Mouse (Mus musculus): ENCODE measurements at regions not wholly inside any gene's neighbourhood (a gene's known extent, or its start where the extent isn't known, plus 50 kb on each side); places are given as distances from the start of the nearest gene placed in this dataset.

DNA sequence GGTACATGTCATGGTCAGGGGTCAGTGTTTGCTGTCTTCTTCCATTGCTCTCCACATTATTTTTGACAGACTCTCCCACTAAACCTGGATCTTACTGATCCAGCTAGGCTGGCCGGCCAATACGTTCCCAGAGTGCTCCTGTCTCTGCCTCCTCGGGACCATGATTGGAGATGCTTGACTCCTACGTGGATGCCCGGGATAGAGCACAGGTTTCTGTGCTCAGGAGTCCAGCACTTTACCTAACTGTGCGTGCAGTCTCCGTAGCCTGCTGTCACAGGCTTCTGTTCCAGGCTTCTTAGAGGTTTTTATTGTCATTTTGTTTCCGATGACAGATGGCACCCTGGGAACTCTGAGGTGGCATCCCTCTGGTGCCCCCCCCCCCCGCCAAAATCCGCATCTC is 232.4 kb downstream of the Maf start:
- H3K27ac ChIP-seq (ENCODE audit: insufficient read depth, low read depth, low read length): no peak overlapping the region
- no peak overlapping the region for H3K4me3 ChIP-seq (ENCODE audit: insufficient read depth, low read depth, low read length)
- WGBS: 90% methylated on average over 10 of the region's 10 CpGs
- no peaks in the 10 kb centered on the region for H3K4me1 ChIP-seq (ENCODE audit: control insufficient read depth, insufficient read depth, low read length)
- TF ChIP-seq POLR2A (IDR thresholded peaks at IDR 0.05; ENCODE audit: insufficient read depth, low read depth, low read length): no peak

DNA sequence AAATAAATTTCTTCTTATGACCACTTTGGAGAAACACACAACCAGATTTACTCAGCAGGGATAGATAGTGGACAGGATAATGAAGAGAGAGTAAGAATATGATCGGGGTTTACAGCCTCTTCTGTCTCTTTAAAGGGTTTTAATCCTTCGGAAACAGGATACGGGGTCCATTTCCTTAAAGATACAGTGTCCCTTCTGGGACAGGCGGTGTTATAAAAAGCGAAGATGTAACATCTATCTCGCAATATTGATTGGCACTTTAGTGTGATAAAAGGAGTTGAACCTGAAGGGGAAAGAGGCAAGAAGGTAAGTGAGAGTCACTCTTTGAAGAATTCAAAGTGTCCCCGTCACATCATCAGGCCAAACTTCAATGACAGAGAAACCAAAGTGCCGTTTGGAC is 233.6 kb downstream of the Maf start:
- H3K4me1 ChIP-seq (ENCODE audit: control insufficient read depth, insufficient read depth, low read length): no peaks in the 10 kb centered on the region
- no peak overlapping the region for H3K27ac ChIP-seq (ENCODE audit: insufficient read depth, low read depth, low read length)
- H3K4me3 ChIP-seq (ENCODE audit: insufficient read depth, low read depth, low read length): no peak overlapping the region
- TF ChIP-seq POLR2A (IDR thresholded peaks at IDR 0.05; ENCODE audit: insufficient read depth, low read depth, low read length) (no peak), CTCF (IDR thresholded peaks at IDR 0.05; ENCODE audit: insufficient read depth, low read depth, low read length) (no peak)
- 75% methylated on average over 8 of the region's 8 CpGs for WGBS

DNA sequence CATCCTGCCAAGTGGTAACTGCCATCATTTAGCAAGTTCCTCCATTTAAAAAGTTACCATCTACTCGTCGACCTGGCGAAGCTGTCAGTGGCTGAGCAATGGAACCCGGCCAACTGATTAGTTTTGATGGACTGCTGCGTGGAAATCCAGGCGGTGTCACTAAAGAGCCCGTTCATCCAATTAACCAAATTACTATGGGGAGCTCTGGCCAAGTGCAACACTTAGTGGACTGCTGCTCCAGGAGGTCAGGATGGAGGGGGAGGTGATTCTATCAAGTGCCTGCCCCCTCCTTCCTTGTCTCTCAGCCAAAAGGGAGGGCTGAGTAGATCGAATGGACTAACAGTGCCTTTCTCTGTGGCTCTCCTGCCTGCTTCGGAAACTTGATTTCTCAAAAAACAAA is 241.0 kb downstream of the Maf start:
- Histone ChIP-seq H3K4me3 (ENCODE audit: insufficient read depth, low read depth, low read length) (no peak overlapping the region), H3K27ac (ENCODE audit: insufficient read depth, low read depth, low read length) (no peak overlapping the region), H3K4me1 (ENCODE audit: control insufficient read depth, insufficient read depth, low read length) (peaks cover 5% of the 10 kb centered on the region)
- WGBS: 10% methylated on average over 9 of the region's 9 CpGs
- TF ChIP-seq POLR2A (IDR thresholded peaks at IDR 0.05; ENCODE audit: insufficient read depth, low read depth, low read length) (no peak), CTCF (IDR thresholded peaks at IDR 0.05; ENCODE audit: insufficient read depth, low read depth, low read length) (no peak)

- Histone ChIP-seq H3K4me1 (ENCODE audit: control insufficient read depth, insufficient read depth, low read length) (peaks cover 5% of the 10 kb centered on the region), H3K4me3 (ENCODE audit: insufficient read depth, low read depth, low read length) (no peak overlapping the region), H3K27ac (ENCODE audit: insufficient read depth, low read depth, low read length) (no peak overlapping the region)
- 16% methylated on average over 7 of the region's 7 CpGs for WGBS
- TF ChIP-seq CTCF (IDR thresholded peaks at IDR 0.05; ENCODE audit: insufficient read depth, low read depth, low read length) (no peak), POLR2A (IDR thresholded peaks at IDR 0.05; ENCODE audit: insufficient read depth, low read depth, low read length) (no peak)
Observed at GRCm38 (mm10) chr8:115466122-115466521, 241.5 kb downstream of the Maf start.

DNA sequence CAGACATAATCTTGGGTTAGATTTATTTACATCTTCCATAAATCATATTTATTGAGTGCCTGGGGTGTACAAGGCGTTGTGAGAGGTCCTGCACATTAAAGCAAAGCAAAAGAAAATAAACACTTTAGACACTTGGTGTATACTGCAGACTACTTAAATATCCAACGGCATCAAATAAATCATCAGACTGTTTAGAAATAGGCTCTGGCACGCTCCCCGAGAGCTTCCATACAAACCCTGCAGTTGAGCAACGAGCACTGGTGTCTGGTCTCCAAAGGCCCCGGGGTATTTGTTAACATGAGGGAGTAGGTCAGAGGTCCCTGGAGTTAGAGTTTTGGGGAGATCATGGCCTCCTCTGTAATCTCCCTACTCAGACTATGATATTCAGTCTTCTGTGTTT is 244.9 kb downstream of the Maf start:
- no peak overlapping the region for H3K4me3 ChIP-seq (ENCODE audit: insufficient read depth, low read depth, low read length)
- WGBS: 88% methylated on average over 6 of the region's 6 CpGs
- H3K4me1 ChIP-seq (ENCODE audit: control insufficient read depth, insufficient read depth, low read length): peaks cover 5% of the 10 kb centered on the region
- no peak overlapping the region for H3K27ac ChIP-seq (ENCODE audit: insufficient read depth, low read depth, low read length)
- TF ChIP-seq CTCF (IDR thresholded peaks at IDR 0.05; ENCODE audit: insufficient read depth, low read depth, low read length) (no peak), POLR2A (IDR thresholded peaks at IDR 0.05; ENCODE audit: insufficient read depth, low read depth, low read length) (no peak)

GRCm38 (mm10) chr8:115458119-115458518 is 249.5 kb downstream of the Maf start:
- WGBS: 85% methylated on average over 3 of the region's 3 CpGs
- Histone ChIP-seq H3K27ac (ENCODE audit: insufficient read depth, low read depth, low read length) (no peak overlapping the region), H3K4me3 (ENCODE audit: insufficient read depth, low read depth, low read length) (no peak overlapping the region), H3K4me1 (ENCODE audit: control insufficient read depth, insufficient read depth, low read length) (no peaks in the 10 kb centered on the region)
- TF ChIP-seq CTCF (IDR thresholded peaks at IDR 0.05; ENCODE audit: insufficient read depth, low read depth, low read length) (no peak), POLR2A (IDR thresholded peaks at IDR 0.05; ENCODE audit: insufficient read depth, low read depth, low read length) (no peak)

GRCm38 (mm10) chr8:115450789-115451188 is 256.8 kb downstream of the Maf start:
- WGBS: 94% methylated on average over 1 of the region's 1 CpGs
- Histone ChIP-seq H3K4me3 (ENCODE audit: insufficient read depth, low read depth, low read length) (no peak overlapping the region), H3K27ac (ENCODE audit: insufficient read depth, low read depth, low read length) (no peak overlapping the region), H3K4me1 (ENCODE audit: control insufficient read depth, insufficient read depth, low read length) (no peaks in the 10 kb centered on the region)
- TF ChIP-seq CTCF (IDR thresholded peaks at IDR 0.05; ENCODE audit: insufficient read depth, low read depth, low read length) (no peak), POLR2A (IDR thresholded peaks at IDR 0.05; ENCODE audit: insufficient read depth, low read depth, low read length) (no peak)

DNA sequence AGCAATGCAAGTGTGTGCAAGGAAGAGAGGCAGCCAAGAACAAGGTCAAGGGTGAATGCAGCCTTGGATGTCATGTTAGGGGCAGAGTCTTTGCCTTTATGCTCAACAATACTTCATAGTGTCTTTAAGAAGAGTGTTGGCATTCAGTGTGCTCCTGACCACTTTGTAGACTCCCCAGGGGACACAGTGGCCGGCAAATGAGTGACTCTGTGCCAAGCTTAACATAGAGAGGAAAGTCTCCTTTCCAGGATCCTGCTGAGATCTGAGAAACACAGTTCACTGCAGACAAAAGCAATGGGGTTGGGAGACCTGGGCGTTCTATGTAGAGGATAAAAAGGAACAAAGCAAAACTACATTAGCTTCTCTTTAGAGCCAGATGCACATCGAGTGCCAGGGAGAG is 259.2 kb downstream of the Maf start:
- no peaks in the 10 kb centered on the region for H3K4me1 ChIP-seq (ENCODE audit: control insufficient read depth, insufficient read depth, low read length)
- TF ChIP-seq CTCF (IDR thresholded peaks at IDR 0.05; ENCODE audit: insufficient read depth, low read depth, low read length): no peak
- TF ChIP-seq POLR2A (IDR thresholded peaks at IDR 0.05; ENCODE audit: insufficient read depth, low read depth, low read length): no peak
- WGBS: 52% methylated on average over 3 of the region's 3 CpGs
- H3K4me3 ChIP-seq (ENCODE audit: insufficient read depth, low read depth, low read length): no peak overlapping the region
- no peak overlapping the region for H3K27ac ChIP-seq (ENCODE audit: insufficient read depth, low read depth, low read length)

DNA sequence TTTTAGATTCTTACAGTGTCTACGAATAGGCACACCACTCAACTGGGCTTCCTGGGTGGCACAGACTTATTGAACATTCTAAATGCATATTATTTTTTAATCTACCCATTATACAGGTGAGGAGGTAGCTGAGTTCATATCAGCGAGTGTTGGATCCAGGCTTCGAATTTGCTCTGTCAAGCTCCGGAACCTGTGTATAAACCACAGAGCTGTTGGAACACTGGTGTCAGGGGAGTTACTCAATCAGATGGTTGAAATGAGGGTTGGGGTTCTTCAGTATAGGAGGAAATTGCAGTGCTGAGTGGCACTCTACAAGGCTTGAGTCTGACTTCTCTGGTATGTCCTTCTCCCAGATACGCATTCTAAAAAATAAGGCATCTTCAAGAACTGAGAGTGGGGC is 263.1 kb downstream of the Maf start:
- Histone ChIP-seq H3K27ac (ENCODE audit: insufficient read depth, low read depth, low read length) (no peak overlapping the region), H3K4me1 (ENCODE audit: control insufficient read depth, insufficient read depth, low read length) (peaks cover 3% of the 10 kb centered on the region; the same call in 1 of the 2 replicates), H3K4me3 (ENCODE audit: insufficient read depth, low read depth, low read length) (no peak overlapping the region)
- TF ChIP-seq CTCF (IDR thresholded peaks at IDR 0.05; ENCODE audit: insufficient read depth, low read depth, low read length) (no peak), POLR2A (IDR thresholded peaks at IDR 0.05; ENCODE audit: insufficient read depth, low read depth, low read length) (no peak)
- 95% methylated on average over 5 of the region's 5 CpGs for WGBS

- H3K4me3 ChIP-seq (ENCODE audit: insufficient read depth, low read depth, low read length): no peak overlapping the region
- H3K27ac ChIP-seq (ENCODE audit: insufficient read depth, low read depth, low read length): no peak overlapping the region
- no peak for TF ChIP-seq CTCF (IDR thresholded peaks at IDR 0.05; ENCODE audit: insufficient read depth, low read depth, low read length)
- no peak for TF ChIP-seq POLR2A (IDR thresholded peaks at IDR 0.05; ENCODE audit: insufficient read depth, low read depth, low read length)
- H3K4me1 ChIP-seq (ENCODE audit: control insufficient read depth, insufficient read depth, low read length): peaks cover 4% of the 10 kb centered on the region; the same call in 1 of the 2 replicates
- WGBS: 55% methylated on average over 6 of the region's 6 CpGs
Observed at GRCm38 (mm10) chr8:115441943-115442550, 265.5 kb downstream of the Maf start.
